Mouse (Mus musculus): ENCODE measurements around the gene Ms4a1. TPM values are rescaled to one million over a fixed set of nuclear protein-coding genes. Genes with fewer than 3 reads are reported as not detected.
"Not testable (repeated sequence)": the region's sequence is repeated elsewhere in the genome, so short reads cannot be mapped to it uniquely, and the experiment has no call there.

Gene Ms4a1
- total RNA-seq (2021): under 1 TPM; 0.12 to 0.24 TPM

- intact Hi-C loops (cut with DNase I): no loop called here
- no peak for DNase-seq
These were observed at the start of gene Ms4a1 for GRCm38 (mm10) chr19:11266052-11266845. TSS of gene Ms4a1 (minus strand) at chr19:11266241.

- intact Hi-C loops (cut with DNase I): no loop called here
These were observed 48.3 kb upstream of the Ms4a1 start, which contains the start of gene Ms4a14 for GRCm38 (mm10) chr19:11314354-11314753. TSS of gene Ms4a14 (minus strand) at chr19:11314454.

GRCm38 (mm10) chr19:11308888-11309287 is 42.8 kb upstream of the Ms4a1 start:
- DNase-seq: no peak
- intact Hi-C loops (cut with DNase I): no loop called here

More at GRCm38 (mm10) chr19:11314354-11314753, 48.3 kb upstream of the Ms4a1 start, which contains the start of gene Ms4a14:
- DNase-seq: no peak

GRCm38 (mm10) chr19:11299529-11299928 is 33.5 kb upstream of the Ms4a1 start:
- intact Hi-C loops (cut with DNase I); DNase-seq: not testable (repeated sequence)

- no peak for DNase-seq
- intact Hi-C loops (cut with DNase I): no loop called here
These were observed 32.9 kb upstream of the Ms4a1 start for GRCm38 (mm10) chr19:11298939-11299338.

- intact Hi-C loops (cut with DNase I); DNase-seq: not testable (repeated sequence)
These were observed 27.6 kb upstream of the Ms4a1 start for GRCm38 (mm10) chr19:11293616-11294015.

- intact Hi-C loops (cut with DNase I): no loop called here
- DNase-seq: no peak
These were observed 26.9 kb upstream of the Ms4a1 start for GRCm38 (mm10) chr19:11292990-11293389.

GRCm38 (mm10) chr19:11283773-11284172 is 17.7 kb upstream of the Ms4a1 start, which contains the start of gene Ms4a5:
TSS of gene Ms4a5 (minus strand) at chr19:11283873.
- intact Hi-C loops (cut with DNase I): no loop called here
- no peak for DNase-seq

GRCm38 (mm10) chr19:11280223-11280622 is 14.2 kb upstream of the Ms4a1 start:
- DNase-seq: no peak
- intact Hi-C loops (cut with DNase I): no loop called here

- DNase-seq: no peak
- intact Hi-C loops (cut with DNase I): no loop called here
These were observed 10.4 kb upstream of the Ms4a1 start for GRCm38 (mm10) chr19:11276431-11276830.

- intact Hi-C loops (cut with DNase I): no loop called here
- no peak for DNase-seq
These were observed 915 bp upstream of the Ms4a1 start for GRCm38 (mm10) chr19:11266956-11267355.

- DNase-seq: no peak
- intact Hi-C loops (cut with DNase I): no loop called here
These were observed 1.3 kb downstream of the Ms4a1 start for GRCm38 (mm10) chr19:11264602-11265185.

- no peak for DNase-seq
- intact Hi-C loops (cut with DNase I): no loop called here
These were observed 2.5 kb downstream of the Ms4a1 start for GRCm38 (mm10) chr19:11263549-11263948.

- intact Hi-C loops (cut with DNase I); DNase-seq: not testable (repeated sequence)
These were observed 3.1 kb downstream of the Ms4a1 start for GRCm38 (mm10) chr19:11262932-11263331.

- no peak for DNase-seq
- intact Hi-C loops (cut with DNase I): no loop called here
These were observed 4.5 kb downstream of the Ms4a1 start for GRCm38 (mm10) chr19:11261522-11261921.

- intact Hi-C loops (cut with DNase I): no loop called here
- no peak for DNase-seq
These were observed 21.8 kb downstream of the Ms4a1 start for GRCm38 (mm10) chr19:11244230-11244629.

GRCm38 (mm10) chr19:11242560-11242959 is 23.5 kb downstream of the Ms4a1 start:
- intact Hi-C loops (cut with DNase I): no loop called here

GRCm38 (mm10) chr19:11235820-11236219 is 30.2 kb downstream of the Ms4a1 start:
- intact Hi-C loops (cut with DNase I): no loop called here

More at GRCm38 (mm10) chr19:11242560-11242959, 23.5 kb downstream of the Ms4a1 start:
- DNase-seq: no peak

GRCm38 (mm10) chr19:11234921-11235735 is 30.9 kb downstream of the Ms4a1 start:
- intact Hi-C loops (cut with DNase I): no loop called here
- DNase-seq: no peak

More at GRCm38 (mm10) chr19:11235820-11236219, 30.2 kb downstream of the Ms4a1 start:
- no peak for DNase-seq

- no peak for DNase-seq
- intact Hi-C loops (cut with DNase I): no loop called here
These were observed 31.8 kb downstream of the Ms4a1 start for GRCm38 (mm10) chr19:11234244-11234643.

- DNase-seq: no peak
- intact Hi-C loops (cut with DNase I): no loop called here
These were observed 33.7 kb downstream of the Ms4a1 start, which contains the start of gene Ms4a12 for GRCm38 (mm10) chr19:11232348-11232747. TSS of gene Ms4a12 (minus strand) at chr19:11232448.
